Mouse (Mus musculus): ENCODE results near the gene Nyap1. TPM values are rescaled to one million over a fixed set of nuclear protein-coding genes. Genes with fewer than 3 reads are reported as not detected.

Gene Nyap1
- 3.9 and 4.1 TPM in 2 replicates for polyA plus RNA-seq (2012; rRNA removed)

GRCm38 (mm10) chr5:137741023-137741931, at the start of gene Nyap1:
Nyap1 (minus strand) TSS chr5:137741607.
- DNase-seq (ENCODE audit: low read depth): no peak

DNA sequence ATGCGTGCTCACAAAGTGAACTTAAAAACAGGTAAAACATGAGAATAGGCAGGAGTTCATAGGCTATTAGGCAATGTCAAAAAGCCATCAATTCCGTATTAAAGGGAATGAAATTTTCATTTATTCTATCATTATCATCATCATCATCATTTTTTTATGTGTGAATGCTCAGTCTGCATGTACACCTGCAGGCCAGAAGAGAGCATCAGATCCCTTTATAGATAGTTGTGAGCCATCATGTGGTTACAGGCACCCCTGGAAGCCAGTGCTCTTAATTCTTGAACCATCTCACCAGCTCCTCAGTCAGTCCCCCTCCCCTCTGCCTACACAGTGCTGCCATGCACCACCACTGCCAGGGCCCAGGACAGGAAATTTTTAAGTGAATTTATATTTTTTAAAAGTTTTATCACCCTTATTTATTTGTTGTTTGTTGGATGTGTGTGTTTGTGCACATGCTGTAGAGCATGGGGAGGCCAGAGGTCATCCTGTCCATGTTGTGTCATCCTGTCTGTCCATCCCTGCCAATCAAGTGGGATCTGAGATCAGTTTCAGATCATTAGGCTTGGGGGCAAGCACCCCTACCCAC, 47.6 kb upstream of the Nyap1 start:
- DNase-seq (ENCODE audit: low read depth): no peak

- no peak for DNase-seq (ENCODE audit: low read depth)
Measured at GRCm38 (mm10) chr5:137788171-137788570, 46.8 kb upstream of the Nyap1 start.

DNA sequence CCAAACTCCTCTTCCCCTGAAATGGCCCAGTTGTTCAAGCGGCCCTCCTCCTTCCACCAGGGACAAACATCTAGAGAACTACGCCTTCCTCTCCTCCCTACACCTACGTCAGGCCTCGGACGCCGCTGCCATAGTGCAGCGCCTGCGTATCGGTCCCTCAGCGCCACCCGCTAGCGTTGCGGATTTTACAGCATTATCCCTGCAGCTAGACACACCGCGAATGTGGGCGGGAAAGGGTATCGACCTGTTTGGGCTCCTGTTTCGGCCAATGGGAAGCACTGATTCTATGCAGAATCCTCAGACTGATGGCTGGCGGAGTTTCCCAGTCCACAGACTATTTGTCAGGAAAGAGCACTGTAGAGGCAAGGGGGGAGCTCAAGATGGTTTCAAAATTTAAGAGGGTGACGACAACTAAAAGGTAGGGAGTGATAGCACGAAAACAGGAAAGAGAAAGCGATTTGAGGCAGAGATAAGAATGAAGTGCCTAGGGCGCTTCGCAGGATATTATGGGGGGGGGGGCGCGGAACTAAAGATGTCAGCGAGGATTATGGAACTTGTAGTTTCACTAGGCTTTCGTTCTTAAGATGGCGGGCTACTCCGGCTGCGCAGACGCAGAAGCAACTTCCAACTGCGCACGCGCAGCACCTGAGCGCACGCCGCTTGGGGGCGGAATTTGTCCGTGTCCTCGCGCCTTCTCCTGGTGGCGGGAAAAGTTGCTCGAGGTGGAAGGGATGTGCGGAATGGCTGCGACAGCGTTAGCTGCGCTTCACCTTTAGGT, 45.9 kb upstream of the Nyap1 start, which contains the start of the genes Mepce and Zcwpw1:
TSS of gene Mepce (minus strand) at position 505 of the 778 bp plus-strand sequence.
TSS of gene Zcwpw1 (plus strand) at position 648 of the 778 bp plus-strand sequence.
- no peak for DNase-seq (ENCODE audit: low read depth)

- peak; percentile 90 for DNase-seq (ENCODE audit: low read depth)
Measured at GRCm38 (mm10) chr5:137786109-137786942, 44.9 kb upstream of the Nyap1 start.

DNA sequence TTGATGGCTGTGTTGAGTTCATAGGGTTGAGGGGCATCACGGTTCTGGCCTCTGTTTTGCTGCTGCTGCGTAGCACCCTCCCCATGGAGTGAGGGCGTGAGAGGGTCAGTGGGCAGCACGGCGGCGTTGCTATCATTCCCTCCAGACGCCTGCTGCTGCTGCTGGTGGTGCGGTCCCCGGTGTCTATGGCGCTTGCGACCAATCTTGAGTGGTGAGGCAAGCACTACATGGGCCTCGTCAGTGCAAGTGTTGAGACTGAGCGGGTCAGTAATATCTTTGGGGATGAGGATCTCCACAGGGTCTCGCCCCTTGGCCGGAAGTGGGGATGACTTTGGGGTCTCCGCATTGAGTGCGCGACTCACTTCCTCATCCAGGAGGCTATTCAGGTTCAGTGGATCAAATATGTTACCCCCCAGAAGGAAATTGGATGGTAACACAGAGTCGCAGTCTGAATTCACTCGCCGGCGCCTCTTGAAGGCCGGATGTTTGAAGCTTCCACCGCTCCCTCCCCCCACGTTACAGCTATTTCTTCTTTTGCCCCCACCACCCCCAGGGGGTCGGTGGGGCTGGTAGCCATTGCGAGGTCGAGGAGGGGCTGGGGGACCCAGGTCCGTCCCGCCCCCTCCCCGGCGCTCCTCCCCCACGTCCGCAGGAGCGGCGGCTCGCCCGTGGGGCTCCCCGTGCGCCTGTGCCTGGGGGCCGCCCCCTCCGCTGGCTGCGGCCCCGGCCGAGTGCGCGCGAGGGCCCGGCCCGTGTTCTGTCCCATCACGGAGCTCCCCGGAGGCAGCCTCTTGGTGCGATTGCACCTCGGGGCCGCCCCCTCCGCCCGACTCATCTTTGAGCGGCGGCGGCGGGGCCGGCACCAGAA, 44.0 kb upstream of the Nyap1 start:
- no peak for DNase-seq (ENCODE audit: low read depth)

GRCm38 (mm10) chr5:137784546-137784945, 43.1 kb upstream of the Nyap1 start:
- no peak for DNase-seq (ENCODE audit: low read depth)

DNA sequence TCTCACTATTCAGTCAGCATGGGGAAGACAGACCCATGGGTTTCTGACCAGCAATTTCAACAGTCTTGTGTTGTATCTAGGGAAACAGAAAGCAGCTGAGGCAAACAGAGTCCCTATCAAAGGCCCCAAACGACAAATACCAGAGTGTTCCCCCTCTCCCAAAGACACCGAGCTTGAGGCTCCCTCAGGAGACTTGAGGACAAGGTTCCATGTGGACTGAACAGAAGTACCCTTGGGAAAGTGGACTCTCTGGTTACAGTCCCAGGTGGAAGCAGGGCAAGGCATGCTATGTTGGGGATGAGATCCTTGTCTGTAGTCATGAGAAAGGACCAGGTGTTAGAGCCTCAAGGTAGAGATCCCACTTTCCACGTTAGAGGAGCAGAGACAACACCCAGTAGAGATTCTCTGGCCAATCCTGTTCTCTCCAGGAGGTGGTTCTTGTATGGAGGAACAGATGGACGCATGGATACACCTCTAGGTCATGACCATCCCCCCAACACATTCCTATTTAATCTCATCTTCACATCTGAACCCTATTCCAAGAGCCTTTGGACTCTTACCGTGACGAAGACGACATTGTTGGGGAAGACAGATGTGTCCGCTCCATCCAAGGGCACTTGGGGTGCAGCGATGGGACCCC, 42.6 kb upstream of the Nyap1 start:
- no peak for DNase-seq (ENCODE audit: low read depth)

DNA sequence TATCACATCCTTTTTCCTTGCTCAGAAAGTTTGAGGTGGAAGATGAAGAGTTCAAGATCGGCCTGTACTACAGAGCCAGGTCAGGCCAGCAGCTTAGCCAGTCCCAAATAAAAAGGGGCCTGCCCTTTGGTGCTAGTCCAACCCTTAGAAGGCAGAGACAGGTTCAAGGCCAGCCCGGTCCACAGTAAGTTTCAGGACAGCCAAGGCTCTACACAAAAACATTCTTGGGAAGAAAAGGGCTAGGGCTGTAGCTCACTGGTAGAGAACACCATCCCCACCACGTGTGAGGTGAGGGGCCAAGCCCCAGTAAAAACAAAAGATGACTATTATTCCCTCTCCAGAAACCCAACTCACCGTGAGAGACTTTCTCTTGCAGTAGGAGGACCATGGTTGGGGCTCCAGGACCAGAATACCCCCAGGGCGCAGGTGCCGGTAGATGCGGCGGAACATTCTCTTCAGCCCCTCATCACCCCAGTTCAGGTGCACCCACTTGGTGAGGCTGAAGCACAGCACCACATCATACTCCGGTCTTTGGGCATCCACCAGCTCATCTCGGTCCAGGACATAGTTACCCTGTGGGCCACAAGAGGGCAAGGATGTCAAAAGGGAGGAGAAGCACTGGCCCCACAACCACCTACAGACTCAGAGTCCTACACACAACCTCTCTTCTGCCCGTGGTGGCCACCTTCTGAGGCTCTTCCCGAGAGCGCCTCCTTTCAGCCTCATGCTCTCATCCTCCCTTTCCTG, 41.5 kb upstream of the Nyap1 start:
- no peak for DNase-seq (ENCODE audit: low read depth)

- DNase-seq (ENCODE audit: low read depth): no peak
Measured at GRCm38 (mm10) chr5:137781661-137782060, 40.3 kb upstream of the Nyap1 start.

GRCm38 (mm10) chr5:137779053-137779933, 37.9 kb upstream of the Nyap1 start:
- DNase-seq (ENCODE audit: low read depth): no peak

- DNase-seq (ENCODE audit: low read depth): no peak
Measured at GRCm38 (mm10) chr5:137778635-137779034, 37.2 kb upstream of the Nyap1 start, which contains the start of gene Ppp1r35. Ppp1r35 (plus strand) TSS chr5:137778849.

- no peak for DNase-seq (ENCODE audit: low read depth)
Measured at GRCm38 (mm10) chr5:137777267-137777845, 35.9 kb upstream of the Nyap1 start.

DNA sequence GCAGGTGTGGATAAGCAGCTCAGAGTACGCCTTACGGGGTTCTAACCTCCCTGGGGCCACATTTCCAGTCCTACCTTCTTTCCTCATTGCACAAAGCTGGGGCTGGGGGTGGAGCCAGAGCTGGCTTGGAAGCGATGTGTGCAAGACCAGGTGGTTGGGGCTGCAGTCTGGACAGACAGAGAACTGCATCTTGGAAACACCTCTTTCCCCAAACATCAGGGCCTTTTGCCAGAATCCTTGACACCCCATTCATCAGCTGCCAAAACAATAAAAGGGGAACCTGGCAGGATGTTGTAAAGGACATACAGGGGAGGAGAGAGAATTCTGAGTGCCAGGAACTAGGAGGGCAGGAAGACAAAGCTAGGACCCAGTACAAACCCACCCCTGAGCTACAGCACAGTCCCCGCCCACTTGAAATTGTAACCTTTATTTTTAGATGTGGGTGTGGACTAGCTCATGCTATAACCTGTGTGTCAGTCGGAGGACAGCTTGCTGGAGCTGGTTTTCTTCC, 35.1 kb upstream of the Nyap1 start:
- peak; percentile 95 for DNase-seq (ENCODE audit: low read depth)

DNA sequence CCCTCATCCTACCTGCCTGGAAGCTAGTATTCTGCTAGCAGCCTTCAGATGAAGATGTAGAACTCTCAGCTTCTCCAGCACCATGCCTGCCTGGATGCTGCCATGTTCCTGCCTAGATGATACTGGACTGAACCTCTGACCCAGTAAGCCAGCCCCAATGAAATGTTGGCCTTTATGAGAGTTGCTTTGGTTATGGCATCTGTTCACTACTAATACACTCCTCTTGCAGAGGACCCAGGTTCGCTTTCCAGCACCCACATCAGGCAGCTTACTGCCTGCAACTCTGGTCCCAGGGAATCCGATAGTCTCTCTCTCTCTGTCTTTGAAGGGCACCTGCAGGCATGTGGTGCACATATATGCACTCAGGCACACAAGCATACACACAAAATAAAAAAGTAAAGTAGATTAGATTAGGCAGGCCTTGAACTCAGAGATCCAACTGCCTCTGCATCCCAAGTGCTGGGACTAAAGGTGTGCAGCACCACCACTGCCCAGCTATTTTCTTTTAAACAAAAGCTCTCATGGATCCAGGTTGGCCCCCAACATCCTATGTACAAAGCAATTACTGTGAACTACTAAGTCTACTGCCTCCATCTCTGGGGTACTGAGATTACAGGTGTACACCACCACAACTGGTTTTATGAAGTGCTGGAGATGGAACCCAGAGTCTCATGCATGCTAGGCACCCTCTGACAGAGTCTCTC, 34.3 kb upstream of the Nyap1 start:
- DNase-seq (ENCODE audit: low read depth): no peak

- no peak for DNase-seq (ENCODE audit: low read depth)
Measured at GRCm38 (mm10) chr5:137772755-137773154, 31.3 kb upstream of the Nyap1 start.

DNA sequence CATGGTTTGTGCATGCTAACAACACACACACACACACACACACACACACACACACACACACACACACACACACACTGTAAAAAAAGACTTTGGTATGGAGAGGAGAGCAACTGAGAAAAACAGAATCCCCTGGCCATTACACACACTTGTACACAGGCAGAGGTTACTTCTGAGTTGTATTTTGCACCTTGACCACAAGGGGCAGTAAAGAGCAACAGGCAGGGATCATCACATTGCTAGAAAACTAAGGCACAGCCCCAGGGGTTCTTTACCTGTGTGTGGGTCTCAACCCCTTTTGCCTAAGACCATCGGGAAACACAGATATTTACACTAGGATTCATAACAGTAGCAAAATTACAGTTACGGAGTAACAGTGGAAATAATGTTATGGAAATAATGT, 29.3 kb upstream of the Nyap1 start:
- DNase-seq (ENCODE audit: low read depth): no peak
